Mouse (Mus musculus): ENCODE data around the gene Gfra4.

Gene Gfra4

DNA sequence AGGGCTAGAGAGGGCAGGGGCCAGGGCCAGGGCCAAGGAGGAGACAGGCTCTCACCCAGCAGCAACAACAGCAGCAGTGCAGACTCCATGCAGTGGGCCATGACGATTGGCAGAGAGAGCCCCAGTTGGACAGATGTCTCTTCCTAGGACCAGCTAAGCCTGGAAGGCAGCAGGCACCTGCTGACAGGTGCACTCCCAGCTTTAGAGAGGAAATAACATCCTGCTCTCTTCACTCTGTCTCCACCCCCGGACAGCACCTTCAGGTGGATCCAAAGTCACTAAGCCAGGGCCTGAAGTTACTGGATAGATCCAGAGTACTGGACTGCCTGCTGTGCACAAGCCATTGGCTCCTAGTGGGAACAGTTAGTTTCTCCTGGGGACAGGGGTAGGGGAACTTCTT, at the start of gene Gfra4:
Gene Gfra4 (minus strand): TSS at position 101 of the 400 bp plus-strand sequence.
- DNase-seq (ENCODE audit: low read depth) = no peak

DNA sequence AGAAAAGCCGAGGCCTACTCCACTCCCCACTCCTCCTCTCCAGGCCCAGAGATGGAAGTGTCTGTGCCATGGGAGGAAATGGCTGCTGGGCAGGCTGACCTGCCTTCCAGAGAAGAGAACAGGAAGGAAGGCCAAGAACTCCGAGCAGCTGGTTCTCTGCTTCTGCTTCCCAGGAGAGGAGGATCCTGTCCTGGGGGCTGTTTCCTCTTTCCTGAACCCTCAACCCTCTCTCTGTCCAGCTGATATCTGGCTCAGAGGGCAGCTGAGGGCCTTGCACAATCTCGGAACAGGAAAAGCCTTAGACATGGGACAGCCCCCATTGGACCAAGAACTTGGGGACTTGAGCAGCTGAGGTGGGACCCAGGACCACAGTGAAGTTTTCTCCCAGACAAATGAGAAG, 48.0 kb upstream of the Gfra4 start:
- DNase-seq (ENCODE audit: low read depth) = no peak

- DNase-seq (ENCODE audit: low read depth) = no peak
Measured at GRCm38 (mm10) chr2:131089634-131090033, 46.7 kb upstream of the Gfra4 start.

- DNase-seq (ENCODE audit: low read depth) = no peak
Measured at GRCm38 (mm10) chr2:131088581-131088980, 45.7 kb upstream of the Gfra4 start.

DNA sequence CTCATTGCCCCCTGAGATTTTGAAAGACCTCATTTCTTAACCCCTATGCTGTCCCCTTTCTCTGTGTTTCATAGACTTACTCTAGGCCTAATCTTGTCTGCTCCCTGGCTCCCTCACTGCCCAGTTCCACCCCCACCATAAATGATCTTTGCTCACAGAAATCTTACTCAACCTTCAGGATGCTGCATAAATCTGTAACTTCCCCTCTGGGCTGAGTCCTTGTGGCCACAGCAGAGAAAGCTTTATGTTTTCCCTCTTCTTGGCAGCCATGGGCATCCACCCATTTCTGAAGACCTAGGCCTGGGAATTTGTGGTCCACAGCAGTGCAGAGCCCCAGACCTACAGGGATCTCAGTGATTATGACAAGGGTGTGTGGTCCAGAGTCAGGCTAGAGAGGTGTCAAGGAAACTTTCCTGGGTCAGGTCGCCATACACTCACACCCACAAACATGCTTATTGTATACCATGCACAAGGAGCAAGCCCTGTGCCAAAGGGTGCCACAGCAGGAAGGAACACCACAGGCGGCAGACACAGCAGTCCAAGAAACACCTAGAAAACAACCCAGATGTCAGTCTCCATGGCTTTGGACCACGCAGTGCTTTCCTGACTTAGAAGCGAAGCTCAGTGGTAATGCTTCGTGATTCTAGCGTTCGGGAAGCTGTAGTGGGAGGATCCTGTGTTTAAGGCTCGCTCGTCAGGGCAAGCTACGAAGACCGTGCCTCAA, 43.9 kb upstream of the Gfra4 start, which contains the start of gene Siglec1:
Gene Siglec1 (minus strand): TSS at position 99 of the 724 bp plus-strand sequence.
- no peak for DNase-seq (ENCODE audit: low read depth)

DNA sequence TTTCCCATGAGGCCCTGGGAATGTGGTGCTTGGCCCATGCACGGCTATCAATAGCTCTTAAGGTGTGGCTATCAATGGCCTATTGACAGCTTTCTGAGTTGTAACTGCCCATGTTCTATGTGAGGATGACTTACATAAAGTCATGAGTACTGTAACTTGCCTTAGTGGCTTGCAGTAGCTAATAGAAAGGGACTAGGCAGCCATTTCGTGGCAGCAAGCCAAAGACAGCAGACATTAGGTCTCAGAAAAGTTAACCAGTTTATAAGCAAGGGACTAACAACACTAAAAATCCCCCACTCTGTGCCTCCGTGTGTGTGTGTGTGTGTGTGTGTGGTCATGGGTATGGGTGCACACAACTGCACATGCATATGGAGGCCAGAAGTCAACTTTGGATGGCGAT, 41.3 kb upstream of the Gfra4 start:
- no peak for DNase-seq (ENCODE audit: low read depth)

DNA sequence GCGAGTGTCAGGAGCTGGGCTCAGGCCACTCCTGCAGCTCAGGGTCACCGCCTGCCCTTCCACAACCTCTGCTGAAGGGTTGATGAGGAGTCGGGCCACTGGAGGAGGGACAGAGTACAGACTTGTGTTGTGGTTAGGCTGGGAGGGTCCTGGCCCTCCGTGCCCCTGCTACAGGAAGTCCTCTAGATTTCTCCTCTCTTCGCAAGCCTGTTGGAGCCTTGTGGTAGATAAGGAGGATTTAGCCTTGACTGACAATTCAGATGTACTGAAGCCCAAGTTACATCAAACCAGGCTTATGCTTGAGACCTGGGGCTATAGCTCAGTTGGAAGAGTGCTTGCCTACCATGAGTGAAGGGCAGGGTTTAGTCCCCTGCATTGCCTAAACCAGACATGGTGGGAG, 37.6 kb upstream of the Gfra4 start:
- DNase-seq (ENCODE audit: low read depth) = no peak

- DNase-seq (ENCODE audit: low read depth) = no peak
Measured at GRCm38 (mm10) chr2:131072536-131072935, 29.6 kb upstream of the Gfra4 start.

GRCm38 (mm10) chr2:131067481-131067880, 24.6 kb upstream of the Gfra4 start:
- DNase-seq (ENCODE audit: low read depth) = no peak

DNA sequence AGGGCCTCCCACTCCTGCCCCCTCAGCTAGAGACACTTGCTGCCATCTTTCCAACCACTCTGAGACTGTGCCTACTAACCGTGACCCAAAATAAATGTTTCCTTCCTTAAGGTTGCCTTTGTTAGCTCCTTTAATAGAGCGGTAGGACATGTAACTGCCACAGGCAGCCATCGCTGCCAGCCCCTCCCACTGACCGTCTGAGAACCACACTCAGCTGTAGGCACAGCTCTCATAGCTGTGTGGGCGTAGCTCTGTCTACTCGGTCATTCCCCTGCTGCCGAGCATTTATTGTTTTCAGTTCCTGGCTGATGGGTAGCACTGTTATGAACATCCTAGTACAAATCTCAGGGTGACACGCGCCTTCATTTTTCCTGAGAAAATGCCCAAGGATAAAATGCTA, 23.5 kb upstream of the Gfra4 start:
- no peak for DNase-seq (ENCODE audit: low read depth)

DNA sequence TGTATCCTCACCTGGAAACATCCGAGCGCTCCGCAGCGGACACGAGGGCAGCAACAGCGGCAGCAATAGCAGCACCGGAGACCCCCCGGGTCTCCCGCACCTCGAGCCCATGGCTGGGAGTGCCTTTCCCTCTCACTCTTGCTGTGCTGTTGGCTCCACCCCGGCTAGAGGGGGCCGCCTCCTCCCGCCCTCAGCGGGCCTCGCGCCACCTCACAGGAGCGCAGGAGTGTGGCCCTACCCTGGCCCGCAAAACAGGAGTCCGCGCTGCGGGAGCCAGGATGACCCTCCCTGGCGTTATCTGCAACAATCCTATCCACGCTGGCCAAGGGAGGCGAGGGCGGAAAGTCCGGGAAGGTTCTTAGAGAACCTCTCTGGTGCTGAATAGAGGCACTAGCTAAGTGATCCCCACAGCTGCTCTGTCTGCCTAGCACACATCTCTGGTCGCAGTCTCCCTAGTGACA, 20.5 kb upstream of the Gfra4 start, which contains the start of gene Adam33:
Gene Adam33 (minus strand): TSS at position 411 of the 461 bp plus-strand sequence.
- DNase-seq (ENCODE audit: low read depth) = no peak

GRCm38 (mm10) chr2:131061607-131062006, 18.7 kb upstream of the Gfra4 start:
- no peak for DNase-seq (ENCODE audit: low read depth)

GRCm38 (mm10) chr2:131060784-131061183, 17.9 kb upstream of the Gfra4 start:
- no peak for DNase-seq (ENCODE audit: low read depth)

DNA sequence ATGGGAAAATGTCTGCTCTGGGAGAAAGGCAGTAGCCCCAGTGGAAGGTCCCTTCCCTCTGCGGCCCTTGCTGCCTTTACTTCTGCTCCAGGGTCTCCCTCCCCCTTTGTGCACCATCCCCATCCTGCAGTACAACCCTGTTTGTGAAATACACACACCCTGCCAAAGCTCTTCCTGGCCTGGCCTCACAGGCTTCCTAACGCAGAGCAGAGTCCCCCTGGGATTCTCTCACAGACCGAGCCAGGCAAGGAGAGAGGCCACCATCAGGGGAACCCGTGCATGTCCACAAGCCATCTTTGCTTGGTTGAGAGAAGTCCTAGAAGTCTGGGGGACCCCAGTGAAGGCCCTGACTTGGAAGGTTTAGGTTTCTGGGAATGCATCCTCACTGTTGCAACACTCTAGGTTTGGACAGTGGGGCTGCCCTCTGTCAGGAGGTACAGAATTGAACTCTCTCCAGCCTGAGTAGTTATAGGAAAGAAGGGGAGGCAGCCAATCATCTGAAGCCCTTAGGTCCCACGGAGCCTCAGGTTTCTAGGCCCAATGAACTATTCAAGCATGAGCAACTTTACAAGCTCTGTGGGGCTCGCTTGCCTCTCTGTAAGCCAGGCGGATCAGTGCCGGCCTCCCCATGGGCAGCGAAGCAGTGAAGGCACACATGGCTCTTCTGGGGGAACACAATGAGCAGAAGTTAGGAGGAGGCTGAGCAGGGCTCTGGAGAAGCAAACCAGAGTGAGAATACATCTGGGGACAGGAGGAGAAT, 17.1 kb upstream of the Gfra4 start:
- DNase-seq (ENCODE audit: low read depth) = no peak

DNA sequence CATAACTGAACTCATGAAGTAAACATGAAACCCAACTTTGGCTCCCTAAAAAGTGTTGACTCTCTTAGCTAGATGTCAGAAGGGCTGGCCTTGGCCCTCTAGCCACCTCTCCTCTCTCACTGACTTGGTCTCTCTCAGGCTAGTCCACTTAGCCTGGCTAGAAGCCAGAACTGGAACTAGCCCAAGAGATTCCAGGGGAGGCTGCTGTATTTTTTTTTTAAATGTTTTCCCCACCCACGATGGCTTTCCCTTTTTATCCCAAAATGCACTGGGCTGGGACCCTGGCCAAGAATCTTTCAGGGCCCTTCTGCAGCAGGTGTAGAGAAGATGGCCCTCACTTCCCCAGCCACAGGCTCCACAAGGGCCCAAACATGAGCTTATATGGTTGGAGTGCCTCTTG, 16.5 kb upstream of the Gfra4 start:
- DNase-seq (ENCODE audit: low read depth) = no peak

DNA sequence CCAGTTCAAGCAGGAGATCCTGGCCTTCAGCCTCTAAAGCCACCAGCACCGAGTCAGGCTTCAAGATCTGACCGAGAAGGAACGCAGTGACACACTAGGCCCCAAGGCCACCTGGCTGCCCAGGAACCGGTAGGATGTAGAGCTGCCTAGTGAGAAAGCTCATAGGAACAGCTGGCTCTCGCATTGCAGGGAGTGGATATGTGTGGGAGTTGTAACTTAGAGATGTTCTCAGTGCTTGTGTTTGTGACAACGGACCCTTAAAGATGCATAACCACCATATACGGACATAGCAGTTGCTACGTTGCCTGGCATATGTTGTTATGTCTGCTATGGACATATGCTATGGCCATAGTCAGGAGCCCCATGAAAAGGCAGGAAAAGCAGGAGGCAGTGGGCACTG, 15.8 kb upstream of the Gfra4 start:
- DNase-seq (ENCODE audit: low read depth) = no peak

GRCm38 (mm10) chr2:131056191-131056590, 13.3 kb upstream of the Gfra4 start:
- DNase-seq (ENCODE audit: low read depth) = no peak

GRCm38 (mm10) chr2:131055631-131056030, 12.7 kb upstream of the Gfra4 start:
- DNase-seq (ENCODE audit: low read depth) = peak; percentile 76

- no peak for DNase-seq (ENCODE audit: low read depth)
Measured at GRCm38 (mm10) chr2:131054646-131055264, 11.9 kb upstream of the Gfra4 start.

- no peak for DNase-seq (ENCODE audit: low read depth)
Measured at GRCm38 (mm10) chr2:131053851-131054645, 11.2 kb upstream of the Gfra4 start.

DNA sequence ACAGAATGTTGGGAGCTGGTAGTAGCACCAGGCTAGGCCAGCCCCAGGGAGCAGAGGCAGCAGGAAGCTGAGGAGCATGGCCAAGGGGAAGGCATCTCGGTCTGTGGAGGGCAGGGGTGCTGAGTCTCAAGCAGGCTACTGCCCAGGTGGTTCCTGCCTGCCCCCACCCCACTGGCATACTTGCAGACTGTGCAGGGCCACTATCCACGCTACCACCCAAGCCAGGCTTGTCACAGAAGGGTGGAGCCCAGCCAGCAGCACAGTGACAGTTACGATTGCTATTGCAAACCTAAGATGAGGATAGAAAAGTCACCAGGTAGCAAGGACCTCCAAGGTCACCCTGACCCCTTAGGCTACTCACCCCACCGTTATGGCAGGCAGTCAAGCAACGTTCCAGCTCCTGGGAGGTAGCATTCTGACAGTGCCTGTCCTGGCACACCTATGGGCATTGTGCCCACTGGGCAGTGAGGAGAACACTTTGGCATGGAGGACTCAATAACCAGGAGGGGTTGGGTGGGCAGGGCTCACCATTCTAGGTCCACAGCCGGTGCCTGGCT, 10.1 kb upstream of the Gfra4 start:
- no peak for DNase-seq (ENCODE audit: low read depth)

GRCm38 (mm10) chr2:131052043-131052442, 9.2 kb upstream of the Gfra4 start:
- DNase-seq (ENCODE audit: low read depth) = no peak

All from c-Kit-positive CD71-negative TER-119-negative erythroid progenitor cells, embryonic 14.5 days (primary cell).